Mouse (Mus musculus): ENCODE measurements around the gene Nebl. TPM values are rescaled to one million over a fixed set of nuclear protein-coding genes. Genes with fewer than 3 reads are reported as not detected.

Nebl gene
- polyA plus RNA-seq, 1 experiment from 2014 or later = 0.22 TPM

- no peaks in the 10 kb centered on the region for H3K27me3 ChIP-seq (ENCODE audit: control insufficient read depth, insufficient read depth, low read depth, low read length)
- no peak overlapping the region for H3K9ac ChIP-seq (ENCODE audit: low read depth, low read length)
- H3K9me3 ChIP-seq (replicated peaks; ENCODE audit: control insufficient read depth, low read length) = no peaks in the 10 kb centered on the region
- 53% methylated on average over 10 of the region's 10 CpGs for WGBS (ENCODE audit: insufficient replicate concordance)
- no peaks in the 10 kb centered on the region for H3K36me3 ChIP-seq (ENCODE audit: control insufficient read depth, insufficient read depth)
- no peaks in the 10 kb centered on the region for H3K4me1 ChIP-seq (ENCODE audit: control insufficient read depth, low read depth, low read length)
- no peak overlapping the region for H3K4me3 ChIP-seq (ENCODE audit: low read depth, low read length)
- H3K4me2 ChIP-seq (ENCODE audit: low read depth, low read length) = no peak overlapping the region
- ATAC-seq (ENCODE audit: low read depth) = no peak
- H3K27ac ChIP-seq (ENCODE audit: low read length) = no peak overlapping the region
Measured at GRCm38 (mm10) chr2:17524205-17524978, 206.9 kb downstream of the Nebl start.

DNA sequence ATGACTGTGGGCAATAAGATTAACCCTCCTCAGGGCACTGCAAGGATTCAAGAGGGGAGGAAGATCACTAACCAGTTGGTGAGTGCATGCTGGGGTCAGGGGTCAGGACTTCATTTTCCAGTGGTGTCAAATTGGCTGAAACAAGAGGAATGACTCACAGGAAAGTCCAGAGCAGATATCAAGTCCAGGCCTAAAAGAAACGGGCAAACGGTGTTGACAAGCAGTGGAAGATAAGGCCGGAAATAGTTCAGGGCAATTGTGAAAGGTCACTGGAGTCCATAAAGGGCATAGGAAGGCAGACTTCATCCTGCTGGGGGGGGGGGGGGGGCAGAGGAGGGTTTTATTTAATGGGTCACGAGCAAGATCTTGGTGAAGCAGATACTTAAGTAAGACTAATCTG, 207.5 kb downstream of the Nebl start:
- no peak overlapping the region for H3K9ac ChIP-seq (ENCODE audit: low read depth, low read length)

GRCm38 (mm10) chr2:17515686-17516085, 215.6 kb downstream of the Nebl start:
- Histone ChIP-seq H3K4me2 (ENCODE audit: low read depth, low read length) (no peak overlapping the region), H3K9me3 (replicated peaks; ENCODE audit: control insufficient read depth, low read length) (no peaks in the 10 kb centered on the region), H3K9ac (ENCODE audit: low read depth, low read length) (no peak overlapping the region), H3K4me1 (ENCODE audit: control insufficient read depth, low read depth, low read length) (no peaks in the 10 kb centered on the region), H3K36me3 (ENCODE audit: control insufficient read depth, insufficient read depth) (no peaks in the 10 kb centered on the region), H3K4me3 (ENCODE audit: low read depth, low read length) (no peak overlapping the region), H3K27me3 (ENCODE audit: control insufficient read depth, insufficient read depth, low read depth, low read length) (no peaks in the 10 kb centered on the region), H3K27ac (ENCODE audit: low read length) (no peak overlapping the region)
- 52% methylated on average over 2 of the region's 2 CpGs for WGBS (ENCODE audit: insufficient replicate concordance)
- ATAC-seq (ENCODE audit: low read depth) = no peak

More for the DNA sequence above, 207.5 kb downstream of the Nebl start:
- ATAC-seq (ENCODE audit: low read depth) = no peak
- no peaks in the 10 kb centered on the region for H3K4me1 ChIP-seq (ENCODE audit: control insufficient read depth, low read depth, low read length)
- H3K27ac ChIP-seq (ENCODE audit: low read length) = no peak overlapping the region
- no peaks in the 10 kb centered on the region for H3K27me3 ChIP-seq (ENCODE audit: control insufficient read depth, insufficient read depth, low read depth, low read length)
- 33% methylated on average over 4 of the region's 4 CpGs for WGBS (ENCODE audit: insufficient replicate concordance)
- H3K9me3 ChIP-seq (replicated peaks; ENCODE audit: control insufficient read depth, low read length) = no peaks in the 10 kb centered on the region
- H3K36me3 ChIP-seq (ENCODE audit: control insufficient read depth, insufficient read depth) = no peaks in the 10 kb centered on the region
- no peak overlapping the region for H3K4me2 ChIP-seq (ENCODE audit: low read depth, low read length)
- H3K4me3 ChIP-seq (ENCODE audit: low read depth, low read length) = no peak overlapping the region

DNA sequence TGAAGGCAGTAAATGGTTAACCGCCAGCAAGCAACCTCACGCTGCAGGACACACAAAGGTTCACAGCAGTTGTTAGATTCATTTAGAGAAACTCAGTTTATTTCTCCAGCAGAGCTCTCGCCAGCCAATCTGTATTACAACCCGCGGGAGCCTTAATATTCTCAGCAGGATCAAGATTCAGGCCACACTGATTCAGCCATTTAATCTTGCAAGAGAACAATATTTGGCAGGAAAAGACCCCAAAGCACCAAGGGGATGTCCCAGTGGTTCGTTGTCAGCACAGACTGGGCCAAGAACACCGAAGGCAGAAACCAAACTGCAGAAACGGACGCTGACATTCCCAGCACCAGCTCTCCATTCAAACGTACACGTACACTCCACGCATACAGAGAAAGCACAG, 216.5 kb downstream of the Nebl start:
- H3K27ac ChIP-seq (ENCODE audit: low read length) = no peak overlapping the region
- H3K4me3 ChIP-seq (ENCODE audit: low read depth, low read length) = no peak overlapping the region
- no peaks in the 10 kb centered on the region for H3K36me3 ChIP-seq (ENCODE audit: control insufficient read depth, insufficient read depth)
- no peak for ATAC-seq (ENCODE audit: low read depth)
- H3K9me3 ChIP-seq (replicated peaks; ENCODE audit: control insufficient read depth, low read length) = no peaks in the 10 kb centered on the region
- no peak overlapping the region for H3K9ac ChIP-seq (ENCODE audit: low read depth, low read length)
- H3K4me2 ChIP-seq (ENCODE audit: low read depth, low read length) = no peak overlapping the region
- WGBS (ENCODE audit: insufficient replicate concordance) = 66% methylated on average over 12 of the region's 12 CpGs
- H3K27me3 ChIP-seq (ENCODE audit: control insufficient read depth, insufficient read depth, low read depth, low read length) = no peaks in the 10 kb centered on the region
- no peaks in the 10 kb centered on the region for H3K4me1 ChIP-seq (ENCODE audit: control insufficient read depth, low read depth, low read length)

GRCm38 (mm10) chr2:17509942-17510341, 221.3 kb downstream of the Nebl start:
- Histone ChIP-seq H3K4me2 (ENCODE audit: low read depth, low read length) (no peak overlapping the region), H3K36me3 (ENCODE audit: control insufficient read depth, insufficient read depth) (no peaks in the 10 kb centered on the region), H3K4me3 (ENCODE audit: low read depth, low read length) (no peak overlapping the region), H3K4me1 (ENCODE audit: control insufficient read depth, low read depth, low read length) (no peaks in the 10 kb centered on the region), H3K9me3 (replicated peaks; ENCODE audit: control insufficient read depth, low read length) (no peaks in the 10 kb centered on the region), H3K27ac (ENCODE audit: low read length) (no peak overlapping the region), H3K27me3 (ENCODE audit: control insufficient read depth, insufficient read depth, low read depth, low read length) (no peaks in the 10 kb centered on the region), H3K9ac (ENCODE audit: low read depth, low read length) (no peak overlapping the region)
- 11% methylated on average over 1 of the region's 1 CpGs for WGBS (ENCODE audit: insufficient replicate concordance)
- ATAC-seq (ENCODE audit: low read depth) = no peak

DNA sequence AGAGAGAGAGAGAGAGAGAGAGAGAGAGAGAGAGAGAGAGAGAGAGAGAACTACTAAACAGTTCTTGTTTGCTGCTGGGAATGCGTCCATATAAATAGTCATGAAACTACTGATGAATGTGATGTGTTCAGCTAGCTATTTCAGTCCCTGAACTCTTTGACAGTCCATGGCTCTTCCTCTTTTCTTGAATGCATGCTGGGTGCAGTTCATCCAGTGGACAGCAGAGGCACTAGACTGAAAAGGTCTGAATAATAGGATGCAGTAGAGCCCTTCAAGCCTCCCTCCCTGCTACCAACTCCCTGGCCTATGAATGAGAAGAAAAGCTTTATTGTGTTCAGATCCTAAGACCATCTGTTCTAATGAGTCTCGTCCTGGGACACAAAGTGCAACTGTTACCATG, 223.9 kb downstream of the Nebl start:
- no peak for ATAC-seq (ENCODE audit: low read depth)
- no peak overlapping the region for H3K9ac ChIP-seq (ENCODE audit: low read depth, low read length)
- H3K4me2 ChIP-seq (ENCODE audit: low read depth, low read length) = no peak overlapping the region
- H3K4me1 ChIP-seq (ENCODE audit: control insufficient read depth, low read depth, low read length) = no peaks in the 10 kb centered on the region
- no peaks in the 10 kb centered on the region for H3K36me3 ChIP-seq (ENCODE audit: control insufficient read depth, insufficient read depth)
- no peak overlapping the region for H3K4me3 ChIP-seq (ENCODE audit: low read depth, low read length)
- WGBS (ENCODE audit: insufficient replicate concordance) = 58% methylated on average over 2 of the region's 2 CpGs
- H3K27me3 ChIP-seq (ENCODE audit: control insufficient read depth, insufficient read depth, low read depth, low read length) = no peaks in the 10 kb centered on the region
- H3K9me3 ChIP-seq (replicated peaks; ENCODE audit: control insufficient read depth, low read length) = no peaks in the 10 kb centered on the region
- H3K27ac ChIP-seq (ENCODE audit: low read length) = no peak overlapping the region

- no peaks in the 10 kb centered on the region for H3K36me3 ChIP-seq (ENCODE audit: control insufficient read depth, insufficient read depth)
- H3K4me3 ChIP-seq (ENCODE audit: low read depth, low read length) = no peak overlapping the region
- 49% methylated on average over 6 of the region's 6 CpGs for WGBS (ENCODE audit: insufficient replicate concordance)
- no peaks in the 10 kb centered on the region for H3K27me3 ChIP-seq (ENCODE audit: control insufficient read depth, insufficient read depth, low read depth, low read length)
- H3K4me2 ChIP-seq (ENCODE audit: low read depth, low read length) = no peak overlapping the region
- no peaks in the 10 kb centered on the region for H3K9me3 ChIP-seq (replicated peaks; ENCODE audit: control insufficient read depth, low read length)
- H3K27ac ChIP-seq (ENCODE audit: low read length) = no peak overlapping the region
- no peaks in the 10 kb centered on the region for H3K4me1 ChIP-seq (ENCODE audit: control insufficient read depth, low read depth, low read length)
- H3K9ac ChIP-seq (ENCODE audit: low read depth, low read length) = no peak overlapping the region
- ATAC-seq (ENCODE audit: low read depth) = no peak
Measured at GRCm38 (mm10) chr2:17504115-17504774, 227.0 kb downstream of the Nebl start.

GRCm38 (mm10) chr2:17501075-17501474, 230.2 kb downstream of the Nebl start:
- Histone ChIP-seq H3K4me2 (ENCODE audit: low read depth, low read length) (no peak overlapping the region), H3K9ac (ENCODE audit: low read depth, low read length) (no peak overlapping the region), H3K27ac (ENCODE audit: low read length) (no peak overlapping the region), H3K9me3 (replicated peaks; ENCODE audit: control insufficient read depth, low read length) (no peaks in the 10 kb centered on the region), H3K4me1 (ENCODE audit: control insufficient read depth, low read depth, low read length) (no peaks in the 10 kb centered on the region), H3K4me3 (ENCODE audit: low read depth, low read length) (no peak overlapping the region), H3K36me3 (ENCODE audit: control insufficient read depth, insufficient read depth) (no peaks in the 10 kb centered on the region), H3K27me3 (ENCODE audit: control insufficient read depth, insufficient read depth, low read depth, low read length) (no peaks in the 10 kb centered on the region)
- WGBS (ENCODE audit: insufficient replicate concordance) = 67% methylated on average over 3 of the region's 3 CpGs
- no peak for ATAC-seq (ENCODE audit: low read depth)

DNA sequence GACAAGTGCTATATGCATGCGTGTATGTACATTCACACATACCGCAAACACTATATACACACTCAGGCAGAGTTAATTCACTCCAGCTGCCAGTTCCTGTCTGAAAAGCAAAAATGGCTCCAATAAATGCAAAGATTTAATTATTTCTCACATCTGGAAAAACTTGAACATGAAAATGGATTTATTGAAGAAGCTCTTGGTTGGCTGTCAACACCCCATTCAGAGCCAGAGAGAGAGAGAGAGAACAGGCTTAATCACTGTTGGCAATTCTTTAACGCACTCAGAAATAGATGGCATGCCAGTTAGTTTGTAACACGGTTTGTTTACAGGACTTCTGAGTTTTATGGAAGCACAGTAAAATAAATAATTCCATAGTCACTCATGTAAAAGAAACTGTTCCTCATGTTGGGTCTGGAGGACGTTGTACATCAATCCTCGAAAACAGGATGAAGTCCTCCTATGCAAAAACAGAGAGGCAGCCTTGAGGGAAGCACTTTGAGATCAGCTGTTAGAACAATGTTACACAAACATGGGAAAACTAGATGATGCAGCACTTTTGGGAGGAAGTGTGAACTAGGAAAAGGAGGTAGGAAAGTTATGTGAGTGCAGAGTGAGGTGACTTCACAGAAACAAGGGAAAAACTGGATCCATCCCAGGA, 265.6 kb downstream of the Nebl start:
- 56% methylated on average over 6 of the region's 6 CpGs for WGBS (ENCODE audit: insufficient replicate concordance)
- H3K4me1 ChIP-seq (ENCODE audit: control insufficient read depth, low read depth, low read length) = no peaks in the 10 kb centered on the region
- H3K4me3 ChIP-seq (ENCODE audit: low read depth, low read length) = no peak overlapping the region
- no peak for ATAC-seq (ENCODE audit: low read depth)
- H3K9ac ChIP-seq (ENCODE audit: low read depth, low read length) = no peak overlapping the region
- no peaks in the 10 kb centered on the region for H3K27me3 ChIP-seq (ENCODE audit: control insufficient read depth, insufficient read depth, low read depth, low read length)
- H3K9me3 ChIP-seq (replicated peaks; ENCODE audit: control insufficient read depth, low read length) = no peaks in the 10 kb centered on the region
- H3K27ac ChIP-seq (ENCODE audit: low read length) = no peak overlapping the region
- no peak overlapping the region for H3K4me2 ChIP-seq (ENCODE audit: low read depth, low read length)
- no peaks in the 10 kb centered on the region for H3K36me3 ChIP-seq (ENCODE audit: control insufficient read depth, insufficient read depth)

Measured in liver, embryonic 16.5 days (tissue).